In the genomic region with DNA sequence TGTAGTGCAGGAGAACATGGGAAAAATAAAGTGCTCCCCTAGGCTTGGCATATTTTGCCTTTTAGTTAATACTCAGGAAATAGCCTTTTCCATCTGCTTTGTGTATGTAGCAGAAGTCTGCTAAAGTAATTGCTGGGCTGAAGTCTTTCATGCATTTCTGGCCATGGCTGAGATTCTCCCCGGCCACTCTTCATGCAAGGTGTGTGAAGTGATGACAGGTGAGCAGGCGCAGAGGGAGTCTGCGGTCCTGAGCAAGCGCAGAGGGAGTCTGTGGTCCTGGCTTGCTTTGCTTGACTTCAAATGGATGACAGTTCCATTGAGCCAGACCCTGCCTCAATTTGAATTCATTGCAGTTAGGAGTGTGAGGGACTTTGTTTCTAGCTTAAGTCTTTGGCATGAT, we compare ENCODE assay signal across 24 mouse cellular contexts.
DNase-seq lines count a peak whose midpoint lies in the region; ATAC-seq and TF ChIP-seq lines count a peak whose summit lies in the region.
"Had no signal": no experiment of that assay in that cellular context is flagged by ENCODE, and none has a peak within 500 bp of the region (broad histone marks: within the 10 kb centered on the region; RNA-seq: fewer than 3 reads in every experiment).

No protein-coding gene starts in this region.

- H3K27ac ChIP-seq in limb, embryonic 12.5 days = no peak overlapping the region
- no peak overlapping the region for H3K27ac ChIP-seq in hindbrain, postnatal 0 days
- H3K27ac ChIP-seq: embryonic facial prominence, embryonic 13.5 days; forebrain, embryonic 10.5 days; forebrain, embryonic 13.5 days; gastrocnemius, adult 2 months; hindbrain, embryonic 12.5 days; hindbrain, embryonic 15.5 days had no signal

- WGBS in limb, embryonic 12.5 days = 50% methylated on average over 4 of the region's 4 CpGs
- 87% methylated on average over 4 of the region's 4 CpGs for WGBS in hindbrain, postnatal 0 days

- no peaks in the 10 kb centered on the region for H3K27me3 ChIP-seq in limb, embryonic 12.5 days
- no peaks in the 10 kb centered on the region for H3K27me3 ChIP-seq in hindbrain, postnatal 0 days (ENCODE audit: insufficient read depth, low read length)
- H3K27me3 ChIP-seq: embryonic facial prominence, embryonic 13.5 days; forebrain, embryonic 13.5 days; hindbrain, embryonic 12.5 days; hindbrain, embryonic 15.5 days had no signal

- no peak overlapping the region for H3K4me2 ChIP-seq in limb, embryonic 12.5 days
- no peak overlapping the region for H3K4me2 ChIP-seq in hindbrain, postnatal 0 days (ENCODE audit: low read depth, low read length)
- H3K4me2 ChIP-seq: embryonic facial prominence, embryonic 13.5 days; forebrain, embryonic 13.5 days; heart, embryonic 11.5 days; hindbrain, embryonic 12.5 days; hindbrain, embryonic 15.5 days had no signal

- H3K36me3 ChIP-seq in limb, embryonic 12.5 days = no peaks in the 10 kb centered on the region
- no peaks in the 10 kb centered on the region for H3K36me3 ChIP-seq in hindbrain, postnatal 0 days (ENCODE audit: insufficient read depth, low read length)
- H3K36me3 ChIP-seq: embryonic facial prominence, embryonic 13.5 days; forebrain, embryonic 10.5 days; hindbrain, embryonic 12.5 days; hindbrain, embryonic 15.5 days had no signal

- DNase-seq in embryo, embryonic 11 days = peak; percentile 20
- DNase-seq in embryo, embryonic 9.5 days (ENCODE audit: extremely low spot score) = no peak
- DNase-seq in forelimb bud, embryonic 11.5 days (ENCODE audit: low read depth, low spot score) = peak; percentile 79
- peak; percentile 45 for DNase-seq in mesoderm, embryonic 11.5 days (ENCODE audit: low read depth, low spot score)
- no peak for DNase-seq in hindbrain, postnatal 0 days (ENCODE audit: low spot score)
- DNase-seq in thymus, postnatal 4 days = no peak
- DNase-seq: adrenal gland, adult 8-10 months; adrenal gland, postnatal 25 days; cerebellum, adult 11-12 months; cerebellum, adult 9-10 months; cerebellum, postnatal 14 days; gastrocnemius, adult 2 months; gastrocnemius, postnatal 14 days; heart, adult 11 months had no signal

- ATAC-seq in limb, embryonic 12.5 days (ENCODE audit: insufficient number of reproducible peaks, insufficient read depth, low FRiP score, low TSS enrichment, low read depth) = 0 out of 2 replicates have a peak, but pooled peaks have one; percentile 31
- ATAC-seq in hindbrain, postnatal 0 days = no peak
- ATAC-seq: activated CD4-positive, CD25-positive, alpha-beta regulatory T cell, adult 4 months; forebrain, embryonic 13.5 days; forebrain, embryonic 16.5 days; inflammation-experienced regulatory T-cells, adult 6 months had no signal

- H3K9me3 ChIP-seq in limb, embryonic 12.5 days = no peaks in the 10 kb centered on the region
- H3K9me3 ChIP-seq in hindbrain, postnatal 0 days (ENCODE audit: low read length) = no peaks in the 10 kb centered on the region
- H3K9me3 ChIP-seq: embryonic facial prominence, embryonic 13.5 days; forebrain, embryonic 10.5 days; forebrain, embryonic 13.5 days; hindbrain, embryonic 12.5 days; hindbrain, embryonic 15.5 days had no signal

- H3K4me1 ChIP-seq in limb, embryonic 12.5 days (replicated peaks) = peaks cover 25% of the 10 kb centered on the region
- no peaks in the 10 kb centered on the region for H3K4me1 ChIP-seq in hindbrain, postnatal 0 days (ENCODE audit: insufficient read depth, low read length)

- H3K9ac ChIP-seq in limb, embryonic 12.5 days (replicated peaks) = no peak overlapping the region
- H3K9ac ChIP-seq in hindbrain, postnatal 0 days (replicated peaks; ENCODE audit: low read length) = no peak overlapping the region
- H3K9ac ChIP-seq: embryonic facial prominence, embryonic 13.5 days; forebrain, embryonic 13.5 days; hindbrain, embryonic 12.5 days; hindbrain, embryonic 15.5 days had no signal

- TF ChIP-seq CTCF in hindbrain, postnatal 0 days (IDR thresholded peaks at IDR 0.05; ENCODE audit: low read depth) = no peak

- no peak overlapping the region for H3K4me3 ChIP-seq in limb, embryonic 12.5 days (replicated peaks)
- H3K4me3 ChIP-seq in hindbrain, postnatal 0 days (ENCODE audit: low read length) = no peak overlapping the region
- H3K4me3 ChIP-seq: embryonic facial prominence, embryonic 13.5 days; forebrain, embryonic 10.5 days; forebrain, embryonic 13.5 days; gastrocnemius, adult 2 months; hindbrain, embryonic 12.5 days; hindbrain, embryonic 15.5 days had no signal

Comparison
In these comparisons a context has a peak if more than half of its experiments do, and no peak if none do; other contexts are left out.
1. DNase-seq: peak in embryo, embryonic 11 days (single experiment), forelimb bud, embryonic 11.5 days (single experiment) and mesoderm, embryonic 11.5 days (single experiment); none in embryo, embryonic 9.5 days (single experiment), hindbrain, postnatal 0 days (single experiment) and thymus, postnatal 4 days (single experiment).